Mouse (Mus musculus) spleen, adult 2 months (tissue): ENCODE results near the gene Kirrel3. TPM values are rescaled to one million over a fixed set of nuclear protein-coding genes. Genes with fewer than 3 reads are reported as not detected.

Source experiments
- DNase-seq, 2 experiments: peaks; one replicate each; pipeline versions ENCODE4 v3.0.0 to v3.0.0-alpha.2; 2012 to 2021; ENCODE audit warnings: low spot score in 2 of 2, low read depth in 1 of 2
- H3K27ac ChIP-seq: fragments of 200-500 bp; 2 replicates; pipeline ENCODE4 v1.5.1; 2012; ENCODE audit warnings: low read length, inconsistent platforms; ENCODE audit not compliant: insufficient read depth
- H3K27me3 ChIP-seq: fragments of 200-500 bp; 2 replicates; pipeline ENCODE4 v1.6.1; 2012; ENCODE audit warnings: mild to moderate bottlenecking, moderate library complexity, low read length, inconsistent platforms; ENCODE audit not compliant: control insufficient read depth, insufficient read depth
- H3K36me3 ChIP-seq: fragments of 200-500 bp; 2 replicates; pipeline ENCODE4 v1.6.1; 2012; ENCODE audit warnings: mild to moderate bottlenecking, low read length, inconsistent platforms; ENCODE audit not compliant: control insufficient read depth, insufficient read depth
- H3K4me1 ChIP-seq: fragments of 200-500 bp; 2 replicates; pipeline ENCODE4 v1.6.1; 2011; ENCODE audit warnings: inconsistent platforms; ENCODE audit not compliant: control insufficient read depth, insufficient read depth, insufficient read length
- H3K4me3 ChIP-seq: fragments of 200-500 bp; 2 replicates; pipeline ENCODE4 v1.5.1; 2011; ENCODE audit warnings: mild to moderate bottlenecking, inconsistent platforms; ENCODE audit not compliant: insufficient read depth, insufficient read length; ENCODE audit errors: extremely low read depth
- CTCF ChIP-seq: fragments of 200-500 bp; IDR thresholded peaks from 2 replicates; pipeline ENCODE4 v1.5.1; 2011; ENCODE audit warnings: mild to moderate bottlenecking, inconsistent platforms; ENCODE audit not compliant: insufficient read depth, insufficient read length, insufficient replicate concordance; ENCODE audit errors: extremely low read depth
- POLR2A ChIP-seq: fragments of 200-500 bp; IDR thresholded peaks from 2 replicates; pipeline ENCODE4 v1.6.1; 2011; ENCODE audit warnings: low read depth, low read length, inconsistent platforms
- WGBS: fragments of 180-500 bp; shearing (Covaris S2); methylation state at CpG from one replicate; pipeline ENCODE4 v1.1.7; 2018; 5-methylcytosine and 5-hydroxymethylcytosine counted together
- polyA plus RNA-seq: library from polyadenylated mRNA; depleted of rRNA; stranded (reverse); fragments of >200 nt; gene quantifications from 2 replicates; pipeline ENCODE4 v1.2.3, GENCODE M21; 2012

Gene Kirrel3
- polyA plus RNA-seq, 1 experiment = 0.23 TPM

DNA sequence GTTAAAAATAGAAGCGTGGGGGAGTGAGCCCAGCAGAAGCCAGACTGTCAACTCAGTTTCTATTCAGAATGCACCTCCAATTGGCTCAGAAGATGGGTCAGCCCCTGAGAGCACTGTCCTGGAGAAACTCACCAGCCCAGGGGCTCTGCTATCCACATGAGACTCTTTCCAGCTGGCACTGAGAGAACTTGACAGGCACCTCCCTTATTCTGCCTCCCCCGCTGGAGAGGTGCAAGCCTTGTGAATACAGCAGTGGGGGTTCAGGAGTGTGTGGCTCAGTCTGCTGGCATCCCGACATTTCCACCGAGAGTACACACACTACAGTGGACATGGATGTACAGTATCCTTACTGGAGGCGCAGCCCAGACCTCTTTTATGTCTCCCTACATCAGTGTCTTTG is 210.0 kb downstream of the Kirrel3 start:
- no peak for TF ChIP-seq POLR2A
- no peak for DNase-seq
- WGBS = 80% methylated on average over 5 of the region's 5 CpGs
- no peaks in the 10 kb centered on the region for H3K27me3 ChIP-seq
- H3K4me3 ChIP-seq = no peak overlapping the region
- no peak overlapping the region for H3K27ac ChIP-seq
- no peaks in the 10 kb centered on the region for H3K36me3 ChIP-seq
- no peaks in the 10 kb centered on the region for H3K4me1 ChIP-seq

GRCm38 (mm10) chr9:34703547-34704300 is 218.0 kb downstream of the Kirrel3 start:
- 84% methylated on average over 12 of the region's 12 CpGs for WGBS

GRCm38 (mm10) chr9:34704357-34704756 is 218.7 kb downstream of the Kirrel3 start:
- Histone ChIP-seq H3K4me1 (no peaks in the 10 kb centered on the region), H3K27me3 (no peaks in the 10 kb centered on the region), H3K4me3 (no peak overlapping the region), H3K36me3 (no peaks in the 10 kb centered on the region), H3K27ac (no peak overlapping the region)
- WGBS = 45% methylated on average over 2 of the region's 2 CpGs
- DNase-seq = no peak
- TF ChIP-seq POLR2A (no peak), CTCF (no peak)

More at GRCm38 (mm10) chr9:34703547-34704300, 218.0 kb downstream of the Kirrel3 start:
- no peak for DNase-seq
- Histone ChIP-seq H3K36me3 (no peaks in the 10 kb centered on the region), H3K27me3 (no peaks in the 10 kb centered on the region), H3K4me1 (no peaks in the 10 kb centered on the region), H3K4me3 (no peak overlapping the region), H3K27ac (no peak overlapping the region)
- TF ChIP-seq CTCF (no peak), POLR2A (no peak)

DNA sequence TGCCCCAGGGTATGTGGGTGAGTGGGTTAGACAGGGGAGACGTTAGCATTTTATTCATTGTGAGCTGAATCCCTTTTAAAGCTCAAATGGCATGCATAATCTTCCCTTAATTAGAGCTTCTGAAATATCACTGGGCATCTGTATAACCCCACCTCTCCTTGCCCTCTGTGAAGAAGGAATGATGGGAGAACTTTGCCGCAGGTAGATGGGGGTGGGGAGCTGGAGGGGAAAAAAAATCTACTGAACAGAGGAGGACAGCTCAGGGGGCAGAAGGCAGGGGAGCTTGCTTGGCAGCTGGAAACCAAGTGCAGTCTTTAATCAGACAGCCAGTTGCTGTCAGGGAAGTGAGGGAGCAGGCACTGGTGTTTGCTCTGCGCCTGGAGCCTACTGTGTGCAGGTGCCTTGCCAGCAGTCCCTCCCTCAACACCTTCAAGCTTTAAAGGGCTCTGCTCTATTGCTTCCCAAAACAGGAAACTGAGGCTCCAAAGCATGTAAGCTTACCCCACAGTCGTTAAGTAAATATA is 220.7 kb downstream of the Kirrel3 start:
- H3K27ac ChIP-seq = no peak overlapping the region
- no peak for DNase-seq
- no peak for TF ChIP-seq POLR2A
- TF ChIP-seq CTCF = no peak
- no peak overlapping the region for H3K4me3 ChIP-seq
- no peaks in the 10 kb centered on the region for H3K36me3 ChIP-seq
- H3K4me1 ChIP-seq = no peaks in the 10 kb centered on the region
- H3K27me3 ChIP-seq = no peaks in the 10 kb centered on the region
- 48% methylated on average over 4 of the region's 4 CpGs for WGBS

DNA sequence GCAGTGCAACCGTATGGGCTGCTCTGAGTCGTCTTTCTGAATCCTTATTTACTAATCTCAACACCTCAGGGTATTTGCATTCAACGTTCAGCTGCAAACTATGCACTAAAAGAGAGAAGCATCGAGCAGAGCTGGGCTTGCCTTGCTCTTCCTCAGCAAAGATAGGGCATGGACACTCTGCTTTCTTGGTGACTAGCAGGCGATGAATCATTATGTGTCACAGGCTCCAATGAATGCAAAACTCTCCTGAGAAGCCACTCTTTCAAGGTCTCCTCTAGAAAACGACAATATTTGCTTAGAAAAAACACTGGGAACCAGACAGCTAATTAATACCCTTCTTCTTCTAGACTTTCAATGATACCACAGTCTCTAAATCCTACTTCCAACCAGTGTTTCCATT is 223.0 kb downstream of the Kirrel3 start:
- no peak overlapping the region for H3K4me3 ChIP-seq
- WGBS = 75% methylated on average over 6 of the region's 6 CpGs
- DNase-seq = no peak
- H3K27ac ChIP-seq = no peak overlapping the region
- H3K4me1 ChIP-seq = no peaks in the 10 kb centered on the region
- H3K36me3 ChIP-seq = no peaks in the 10 kb centered on the region
- TF ChIP-seq POLR2A = no peak
- TF ChIP-seq CTCF = no peak
- no peaks in the 10 kb centered on the region for H3K27me3 ChIP-seq

- WGBS = 36% methylated on average over 1 of the region's 1 CpGs
- TF ChIP-seq POLR2A (no peak), CTCF (no peak)
- no peak for DNase-seq
These were observed 226.3 kb downstream of the Kirrel3 start for GRCm38 (mm10) chr9:34711996-34712395.

DNA sequence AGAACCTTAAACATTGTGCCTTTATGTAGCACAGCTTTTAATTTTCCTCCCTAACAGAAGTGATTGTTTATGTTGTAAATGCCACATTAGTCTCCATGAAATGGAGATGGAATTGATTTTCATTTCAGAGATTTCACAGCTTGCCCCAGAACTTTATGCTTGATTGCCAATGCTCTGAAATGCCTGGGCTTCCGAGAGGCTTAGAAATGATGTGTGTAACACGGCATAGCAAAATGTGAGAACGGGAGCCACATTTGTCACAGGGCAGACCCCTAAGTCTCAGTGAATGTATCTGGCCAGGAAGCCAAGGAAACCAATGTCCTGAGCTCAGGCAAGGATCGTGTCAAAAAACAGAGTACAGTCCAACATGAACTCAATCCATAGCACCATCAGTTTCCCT is 227.3 kb downstream of the Kirrel3 start:
- TF ChIP-seq CTCF = no peak
- TF ChIP-seq POLR2A = no peak
- WGBS = 86% methylated on average over 4 of the region's 4 CpGs
- H3K36me3 ChIP-seq = no peaks in the 10 kb centered on the region

More at GRCm38 (mm10) chr9:34711996-34712395, 226.3 kb downstream of the Kirrel3 start:
- Histone ChIP-seq H3K4me1 (no peaks in the 10 kb centered on the region), H3K36me3 (no peaks in the 10 kb centered on the region), H3K27ac (no peak overlapping the region), H3K4me3 (no peak overlapping the region), H3K27me3 (no peaks in the 10 kb centered on the region)

More for the DNA sequence above, 227.3 kb downstream of the Kirrel3 start:
- DNase-seq = no peak
- Histone ChIP-seq H3K4me1 (no peaks in the 10 kb centered on the region), H3K4me3 (no peak overlapping the region), H3K27me3 (no peaks in the 10 kb centered on the region), H3K27ac (no peak overlapping the region)
